Mouse (Mus musculus): Measurements from ENCODE around the gene Tifab. TPM values are rescaled to one million over a fixed set of nuclear protein-coding genes. Genes with fewer than 3 reads are reported as not detected.

Tifab gene
- polyA plus RNA-seq, 1 experiment from 2014 or later = 5.6 TPM

- peaks cover 22% of the 10 kb centered on the region for H3K4me1 ChIP-seq (ENCODE audit: control insufficient read depth, insufficient read depth, low read length)
- H3K9me3 ChIP-seq (replicated peaks; ENCODE audit: control insufficient read depth, low read length) = no peaks in the 10 kb centered on the region
- no peak overlapping the region for H3K27ac ChIP-seq (ENCODE audit: low read length)
- no peak overlapping the region for H3K4me2 ChIP-seq (ENCODE audit: low read depth, low read length)
- no peaks in the 10 kb centered on the region for H3K36me3 ChIP-seq (ENCODE audit: control insufficient read depth, insufficient read depth, low read length)
- no peak overlapping the region for H3K4me3 ChIP-seq (replicated peaks; ENCODE audit: low read length)
- no peaks in the 10 kb centered on the region for H3K27me3 ChIP-seq (ENCODE audit: control insufficient read depth, insufficient read depth, low read length)
- ATAC-seq (ENCODE audit: insufficient read depth, low FRiP score) = no peak
- H3K9ac ChIP-seq (ENCODE audit: low read length) = no peak overlapping the region
- 85% methylated on average over 11 of the region's 11 CpGs for WGBS
Observed at GRCm38 (mm10) chr13:56165561-56165960, 13.1 kb downstream of the Tifab start.

- Histone ChIP-seq H3K9me3 (replicated peaks; ENCODE audit: control insufficient read depth, low read length) (no peaks in the 10 kb centered on the region), H3K4me1 (ENCODE audit: control insufficient read depth, insufficient read depth, low read length) (peaks cover 29% of the 10 kb centered on the region), H3K4me3 (replicated peaks; ENCODE audit: low read length) (no peak overlapping the region), H3K36me3 (ENCODE audit: control insufficient read depth, insufficient read depth, low read length) (no peaks in the 10 kb centered on the region), H3K27ac (ENCODE audit: low read length) (no peak overlapping the region), H3K4me2 (ENCODE audit: low read depth, low read length) (no peak overlapping the region), H3K9ac (ENCODE audit: low read length) (no peak overlapping the region), H3K27me3 (ENCODE audit: control insufficient read depth, insufficient read depth, low read length) (no peaks in the 10 kb centered on the region)
- no peak for ATAC-seq (ENCODE audit: insufficient read depth, low FRiP score)
- 85% methylated on average over 3 of the region's 3 CpGs for WGBS
Observed at GRCm38 (mm10) chr13:56164372-56164771, 14.3 kb downstream of the Tifab start.

- H3K9me3 ChIP-seq (replicated peaks; ENCODE audit: control insufficient read depth, low read length) = no peaks in the 10 kb centered on the region
Observed at GRCm38 (mm10) chr13:56163751-56164150, 14.9 kb downstream of the Tifab start.

GRCm38 (mm10) chr13:56162859-56163258 lies 15.8 kb downstream of the Tifab start:
- no peak for ATAC-seq (ENCODE audit: insufficient read depth, low FRiP score)
- Histone ChIP-seq H3K4me3 (replicated peaks; ENCODE audit: low read length) (no peak overlapping the region), H3K4me2 (ENCODE audit: low read depth, low read length) (no peak overlapping the region), H3K9ac (ENCODE audit: low read length) (no peak overlapping the region), H3K27me3 (ENCODE audit: control insufficient read depth, insufficient read depth, low read length) (no peaks in the 10 kb centered on the region), H3K4me1 (ENCODE audit: control insufficient read depth, insufficient read depth, low read length) (peaks cover 25% of the 10 kb centered on the region), H3K27ac (ENCODE audit: low read length) (no peak overlapping the region), H3K36me3 (ENCODE audit: control insufficient read depth, insufficient read depth, low read length) (no peaks in the 10 kb centered on the region), H3K9me3 (replicated peaks; ENCODE audit: control insufficient read depth, low read length) (no peaks in the 10 kb centered on the region)
- WGBS = 71% methylated on average over 6 of the region's 6 CpGs

More at GRCm38 (mm10) chr13:56163751-56164150, 14.9 kb downstream of the Tifab start:
- peaks cover 33% of the 10 kb centered on the region for H3K4me1 ChIP-seq (ENCODE audit: control insufficient read depth, insufficient read depth, low read length)
- no peak overlapping the region for H3K9ac ChIP-seq (ENCODE audit: low read length)
- no peak overlapping the region for H3K4me3 ChIP-seq (replicated peaks; ENCODE audit: low read length)
- 53% methylated on average over 6 of the region's 6 CpGs for WGBS
- H3K27me3 ChIP-seq (ENCODE audit: control insufficient read depth, insufficient read depth, low read length) = no peaks in the 10 kb centered on the region
- H3K36me3 ChIP-seq (ENCODE audit: control insufficient read depth, insufficient read depth, low read length) = no peaks in the 10 kb centered on the region
- no peak overlapping the region for H3K4me2 ChIP-seq (ENCODE audit: low read depth, low read length)
- H3K27ac ChIP-seq (ENCODE audit: low read length) = no peak overlapping the region
- no peak for ATAC-seq (ENCODE audit: insufficient read depth, low FRiP score)

- Histone ChIP-seq H3K36me3 (ENCODE audit: control insufficient read depth, insufficient read depth, low read length) (no peaks in the 10 kb centered on the region), H3K27ac (ENCODE audit: low read length) (peak overlapping the region; percentile 41; the same call in 1 of the 2 replicates), H3K9me3 (replicated peaks; ENCODE audit: control insufficient read depth, low read length) (no peaks in the 10 kb centered on the region), H3K27me3 (ENCODE audit: control insufficient read depth, insufficient read depth, low read length) (no peaks in the 10 kb centered on the region), H3K9ac (ENCODE audit: low read length) (peak overlapping the region; percentile 33; the same call in 1 of the 2 replicates), H3K4me1 (ENCODE audit: control insufficient read depth, insufficient read depth, low read length) (peaks cover 28% of the 10 kb centered on the region), H3K4me3 (replicated peaks; ENCODE audit: low read length) (no peak overlapping the region), H3K4me2 (ENCODE audit: low read depth, low read length) (peak overlapping the region; percentile 26)
- WGBS = 19% methylated on average over 17 of the region's 17 CpGs
- ATAC-seq (ENCODE audit: insufficient read depth, low FRiP score) = peak; percentile 25; the same call in 1 of the 2 replicates
Observed at GRCm38 (mm10) chr13:56159614-56160363, 18.9 kb downstream of the Tifab start.

GRCm38 (mm10) chr13:56159016-56159601 lies 19.6 kb downstream of the Tifab start:
- H3K4me3 ChIP-seq (replicated peaks; ENCODE audit: low read length) = no peak overlapping the region
- peak overlapping the region; percentile 26 for H3K4me2 ChIP-seq (ENCODE audit: low read depth, low read length)
- H3K4me1 ChIP-seq (ENCODE audit: control insufficient read depth, insufficient read depth, low read length) = peaks cover 28% of the 10 kb centered on the region
- no peaks in the 10 kb centered on the region for H3K27me3 ChIP-seq (ENCODE audit: control insufficient read depth, insufficient read depth, low read length)
- peak overlapping the region; percentile 23 for H3K9ac ChIP-seq (ENCODE audit: low read length)
- H3K9me3 ChIP-seq (replicated peaks; ENCODE audit: control insufficient read depth, low read length) = no peaks in the 10 kb centered on the region
- peak overlapping the region; percentile 41 for H3K27ac ChIP-seq (ENCODE audit: low read length)
- peak; percentile 55; the same call in 1 of the 2 replicates for ATAC-seq (ENCODE audit: insufficient read depth, low FRiP score)
- WGBS = 44% methylated on average over 14 of the region's 14 CpGs
- no peaks in the 10 kb centered on the region for H3K36me3 ChIP-seq (ENCODE audit: control insufficient read depth, insufficient read depth, low read length)

- Histone ChIP-seq H3K4me1 (ENCODE audit: control insufficient read depth, insufficient read depth, low read length) (peaks cover 31% of the 10 kb centered on the region), H3K4me2 (ENCODE audit: low read depth, low read length) (no peak overlapping the region), H3K27me3 (ENCODE audit: control insufficient read depth, insufficient read depth, low read length) (no peaks in the 10 kb centered on the region), H3K36me3 (ENCODE audit: control insufficient read depth, insufficient read depth, low read length) (no peaks in the 10 kb centered on the region), H3K9ac (ENCODE audit: low read length) (no peak overlapping the region), H3K9me3 (replicated peaks; ENCODE audit: control insufficient read depth, low read length) (no peaks in the 10 kb centered on the region), H3K4me3 (replicated peaks; ENCODE audit: low read length) (no peak overlapping the region), H3K27ac (ENCODE audit: low read length) (peak overlapping the region; percentile 55)
- ATAC-seq (ENCODE audit: insufficient read depth, low FRiP score) = no peak
- 62% methylated on average over 7 of the region's 7 CpGs for WGBS
Observed at GRCm38 (mm10) chr13:56155671-56156070, 23.0 kb downstream of the Tifab start.

- Histone ChIP-seq H3K4me2 (ENCODE audit: low read depth, low read length) (no peak overlapping the region), H3K36me3 (ENCODE audit: control insufficient read depth, insufficient read depth, low read length) (no peaks in the 10 kb centered on the region), H3K27me3 (ENCODE audit: control insufficient read depth, insufficient read depth, low read length) (no peaks in the 10 kb centered on the region), H3K9ac (ENCODE audit: low read length) (no peak overlapping the region), H3K9me3 (replicated peaks; ENCODE audit: control insufficient read depth, low read length) (no peaks in the 10 kb centered on the region), H3K27ac (ENCODE audit: low read length) (peak overlapping the region; percentile 55), H3K4me1 (ENCODE audit: control insufficient read depth, insufficient read depth, low read length) (peaks cover 27% of the 10 kb centered on the region), H3K4me3 (replicated peaks; ENCODE audit: low read length) (no peak overlapping the region)
- ATAC-seq (ENCODE audit: insufficient read depth, low FRiP score) = no peak
- 42% methylated on average over 5 of the region's 5 CpGs for WGBS
Observed at GRCm38 (mm10) chr13:56155048-56155447, 23.6 kb downstream of the Tifab start.

- 34% methylated on average over 7 of the region's 7 CpGs for WGBS
- no peak; the same call in 1 of the 2 replicates for ATAC-seq (ENCODE audit: insufficient read depth, low FRiP score)
- Histone ChIP-seq H3K9me3 (replicated peaks; ENCODE audit: control insufficient read depth, low read length) (no peaks in the 10 kb centered on the region), H3K27ac (ENCODE audit: low read length) (peak overlapping the region; percentile 67), H3K36me3 (ENCODE audit: control insufficient read depth, insufficient read depth, low read length) (no peaks in the 10 kb centered on the region), H3K4me2 (ENCODE audit: low read depth, low read length) (no peak overlapping the region), H3K4me1 (ENCODE audit: control insufficient read depth, insufficient read depth, low read length) (peaks cover 15% of the 10 kb centered on the region), H3K4me3 (replicated peaks; ENCODE audit: low read length) (no peak overlapping the region), H3K9ac (ENCODE audit: low read length) (no peak overlapping the region), H3K27me3 (ENCODE audit: control insufficient read depth, insufficient read depth, low read length) (no peaks in the 10 kb centered on the region)
Observed at GRCm38 (mm10) chr13:56152773-56153460, 25.8 kb downstream of the Tifab start.

Measured in stomach, embryonic 16.5 days (tissue).